Mouse (Mus musculus): ENCODE results near the gene Serinc1. TPM values are rescaled to one million over a fixed set of nuclear protein-coding genes. Genes with fewer than 3 reads are reported as not detected.

Gene Serinc1
- polyA plus RNA-seq, 1 experiment from 2014 or later = 85.6 TPM

DNA sequence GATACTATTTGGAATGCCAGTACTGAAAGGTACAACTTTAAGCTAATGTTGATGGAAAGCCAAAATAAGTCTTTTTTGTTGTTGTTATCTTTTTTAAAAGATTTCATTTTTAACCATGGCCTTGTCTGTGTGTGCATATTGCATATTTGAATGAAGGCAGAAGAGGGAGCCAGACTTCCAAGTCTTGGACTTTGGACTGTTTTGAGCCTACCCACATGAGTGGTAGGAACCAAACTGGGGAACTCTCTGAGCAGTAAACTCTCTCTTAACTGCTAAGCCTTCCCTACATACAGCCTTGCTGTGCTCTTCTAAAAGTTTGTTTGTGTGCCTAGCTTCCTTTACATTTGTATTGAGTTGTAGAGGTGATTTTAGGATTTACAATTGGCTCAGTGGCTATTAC, 43.7 kb downstream of the Serinc1 start:
- Histone ChIP-seq H3K36me3 (ENCODE audit: control insufficient read depth, insufficient read depth) (no peaks in the 10 kb centered on the region), H3K9me3 (replicated peaks; ENCODE audit: control insufficient read depth, low read length) (no peaks in the 10 kb centered on the region), H3K27me3 (ENCODE audit: control insufficient read depth, insufficient read depth, low read depth, low read length) (no peaks in the 10 kb centered on the region), H3K4me3 (ENCODE audit: low read depth, low read length) (no peak overlapping the region), H3K9ac (ENCODE audit: low read depth, low read length) (no peak overlapping the region), H3K27ac (ENCODE audit: low read length) (no peak overlapping the region), H3K4me2 (ENCODE audit: low read depth, low read length) (peak overlapping the region; percentile 32; the same call in 1 of the 2 replicates), H3K4me1 (ENCODE audit: control insufficient read depth, low read depth, low read length) (peaks cover 2% of the 10 kb centered on the region)
- no peak for ATAC-seq (ENCODE audit: low read depth)

GRCm38 (mm10) chr10:57487201-57487600, 45.1 kb downstream of the Serinc1 start:
- Histone ChIP-seq H3K4me2 (ENCODE audit: low read depth, low read length) (peak overlapping the region; percentile 94), H3K4me1 (ENCODE audit: control insufficient read depth, low read depth, low read length) (peaks cover 2% of the 10 kb centered on the region), H3K4me3 (ENCODE audit: low read depth, low read length) (peak overlapping the region; percentile 81), H3K27ac (ENCODE audit: low read length) (no peak overlapping the region), H3K36me3 (ENCODE audit: control insufficient read depth, insufficient read depth) (no peaks in the 10 kb centered on the region), H3K9me3 (replicated peaks; ENCODE audit: control insufficient read depth, low read length) (no peaks in the 10 kb centered on the region), H3K27me3 (ENCODE audit: control insufficient read depth, insufficient read depth, low read depth, low read length) (no peaks in the 10 kb centered on the region), H3K9ac (ENCODE audit: low read depth, low read length) (peak overlapping the region; percentile 80; the same call in 1 of the 2 replicates)
- no peak for ATAC-seq (ENCODE audit: low read depth)
- 5% methylated on average over 8 of the region's 8 CpGs for WGBS (ENCODE audit: insufficient replicate concordance)

DNA sequence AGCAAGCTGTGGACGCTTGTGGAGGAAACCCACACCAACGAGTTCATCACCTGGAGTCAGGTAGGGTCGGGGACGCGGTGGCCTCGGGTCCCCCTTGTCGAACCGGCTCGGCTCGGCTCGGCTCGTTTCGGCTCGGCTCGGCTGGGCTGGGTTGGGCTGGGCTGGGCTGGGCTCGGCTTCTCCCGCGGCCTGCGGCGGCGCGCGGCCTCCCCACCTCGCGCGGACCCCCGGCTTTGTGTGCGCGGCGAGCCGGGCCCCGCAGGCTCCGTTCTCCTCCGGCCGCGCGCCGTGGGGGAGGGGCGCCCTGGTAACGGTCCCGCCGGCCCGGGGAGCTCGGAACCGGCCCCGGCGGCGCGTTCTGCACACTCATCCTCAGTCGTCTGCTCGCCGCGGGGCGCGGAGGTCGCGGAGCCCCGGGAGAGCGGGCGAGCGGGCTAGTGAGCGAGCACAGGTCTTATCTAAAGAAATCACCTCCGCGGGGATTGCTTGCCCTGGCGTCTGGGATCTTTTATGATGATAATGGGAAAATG, 45.7 kb downstream of the Serinc1 start:
- Histone ChIP-seq H3K4me1 (ENCODE audit: control insufficient read depth, low read depth, low read length) (peaks cover 2% of the 10 kb centered on the region), H3K27me3 (ENCODE audit: control insufficient read depth, insufficient read depth, low read depth, low read length) (no peaks in the 10 kb centered on the region), H3K9ac (ENCODE audit: low read depth, low read length) (peak overlapping the region; percentile 80), H3K9me3 (replicated peaks; ENCODE audit: control insufficient read depth, low read length) (no peaks in the 10 kb centered on the region), H3K27ac (ENCODE audit: low read length) (peak overlapping the region; percentile 82), H3K36me3 (ENCODE audit: control insufficient read depth, insufficient read depth) (no peaks in the 10 kb centered on the region), H3K4me3 (ENCODE audit: low read depth, low read length) (peak overlapping the region; percentile 81), H3K4me2 (ENCODE audit: low read depth, low read length) (peak overlapping the region; percentile 94)
- under 1% methylated on average over 63 of the region's 65 CpGs for WGBS (ENCODE audit: insufficient replicate concordance)
- ATAC-seq (ENCODE audit: low read depth) = peak; percentile 61

DNA sequence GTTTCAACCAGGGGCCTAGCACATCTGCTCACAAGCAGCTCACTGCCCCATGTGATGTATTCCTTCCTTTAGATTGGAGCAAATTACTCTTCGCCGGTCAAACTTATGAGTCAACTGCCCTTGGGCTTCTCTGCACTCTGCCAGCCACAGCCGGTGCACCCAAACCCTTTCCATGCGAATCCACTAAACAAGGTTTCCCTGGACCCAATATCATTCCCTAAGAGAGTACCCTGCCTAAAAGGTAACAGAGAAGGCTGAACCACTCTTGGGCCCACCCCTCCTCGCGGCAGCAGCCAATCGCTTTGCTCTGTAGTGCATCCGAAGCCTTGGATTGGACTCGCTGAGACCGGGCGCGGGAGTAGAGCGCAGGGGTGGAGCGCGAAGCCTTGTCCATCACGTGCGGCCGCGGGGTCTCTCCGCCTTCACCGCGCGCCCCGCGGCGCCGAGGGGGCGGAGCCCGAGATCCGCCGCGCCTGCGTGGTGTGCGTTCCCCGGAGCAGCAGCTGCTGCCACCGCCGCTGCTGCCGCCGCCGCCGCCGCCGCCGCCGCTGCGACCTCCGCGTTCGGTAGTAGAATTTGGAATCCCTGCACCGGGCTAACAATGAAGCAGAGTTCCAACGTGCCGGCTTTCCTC, 46.3 kb downstream of the Serinc1 start, which contains the start of gene Hsf2:
Gene Hsf2 (plus strand): TSS at position 478 of the 634 bp plus-strand sequence.
- H3K4me3 ChIP-seq (ENCODE audit: low read depth, low read length) = peak within 1 kb of the TSS; percentile 81
- H3K4me2 ChIP-seq (ENCODE audit: low read depth, low read length) = peak within 1 kb of the TSS; percentile 94
- H3K27ac ChIP-seq (ENCODE audit: low read length) = peak within 1 kb of the TSS; percentile 82
- WGBS (ENCODE audit: insufficient replicate concordance) = 1% methylated on average over 37 of the region's 52 CpGs
- no peaks in the 10 kb centered on the region for H3K36me3 ChIP-seq (ENCODE audit: control insufficient read depth, insufficient read depth)
- no peaks in the 10 kb centered on the region for H3K27me3 ChIP-seq (ENCODE audit: control insufficient read depth, insufficient read depth, low read depth, low read length)
- peaks cover 2% of the 10 kb centered on the region for H3K4me1 ChIP-seq (ENCODE audit: control insufficient read depth, low read depth, low read length)
- H3K9me3 ChIP-seq (replicated peaks; ENCODE audit: control insufficient read depth, low read length) = no peaks in the 10 kb centered on the region
- peak; percentile 99 for ATAC-seq (ENCODE audit: low read depth)
- H3K9ac ChIP-seq (ENCODE audit: low read depth, low read length) = peak within 1 kb of the TSS; percentile 80

- H3K27ac ChIP-seq (ENCODE audit: low read length) = no peak overlapping the region
- H3K36me3 ChIP-seq (ENCODE audit: control insufficient read depth, insufficient read depth) = no peaks in the 10 kb centered on the region
- no peak overlapping the region for H3K4me2 ChIP-seq (ENCODE audit: low read depth, low read length)
- H3K4me3 ChIP-seq (ENCODE audit: low read depth, low read length) = no peak overlapping the region
- H3K9ac ChIP-seq (ENCODE audit: low read depth, low read length) = no peak overlapping the region
- no peak for ATAC-seq (ENCODE audit: low read depth)
- no peaks in the 10 kb centered on the region for H3K27me3 ChIP-seq (ENCODE audit: control insufficient read depth, insufficient read depth, low read depth, low read length)
- H3K9me3 ChIP-seq (replicated peaks; ENCODE audit: control insufficient read depth, low read length) = no peaks in the 10 kb centered on the region
- peaks cover 2% of the 10 kb centered on the region for H3K4me1 ChIP-seq (ENCODE audit: control insufficient read depth, low read depth, low read length)
- WGBS (ENCODE audit: insufficient replicate concordance) = 75% methylated on average over 3 of the region's 3 CpGs
Observed at GRCm38 (mm10) chr10:57484741-57485140, 47.6 kb downstream of the Serinc1 start.

DNA sequence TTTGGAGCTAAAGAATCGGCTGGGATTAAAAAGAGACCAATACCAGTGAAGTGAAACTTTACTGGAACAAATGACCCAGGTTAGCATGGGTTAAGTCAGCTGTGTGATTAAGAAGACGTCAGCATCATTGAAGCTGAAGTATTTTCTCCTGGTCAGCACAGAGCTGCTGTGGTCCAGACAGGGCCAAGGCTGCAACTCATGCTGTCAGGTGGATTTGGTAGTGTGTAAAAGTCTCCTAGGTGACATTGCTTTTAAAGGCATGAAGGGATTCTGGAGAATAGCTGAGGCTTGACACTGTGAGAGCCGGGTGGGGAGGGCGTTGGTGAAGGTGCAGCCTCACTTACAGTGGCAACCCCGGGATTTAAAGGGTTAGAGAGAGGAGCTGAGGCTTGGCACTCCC, 50.6 kb downstream of the Serinc1 start:
- Histone ChIP-seq H3K36me3 (ENCODE audit: control insufficient read depth, insufficient read depth) (no peaks in the 10 kb centered on the region), H3K9me3 (replicated peaks; ENCODE audit: control insufficient read depth, low read length) (no peaks in the 10 kb centered on the region), H3K4me3 (ENCODE audit: low read depth, low read length) (no peak overlapping the region), H3K9ac (ENCODE audit: low read depth, low read length) (no peak overlapping the region), H3K27me3 (ENCODE audit: control insufficient read depth, insufficient read depth, low read depth, low read length) (no peaks in the 10 kb centered on the region), H3K27ac (ENCODE audit: low read length) (no peak overlapping the region), H3K4me2 (ENCODE audit: low read depth, low read length) (no peak overlapping the region), H3K4me1 (ENCODE audit: control insufficient read depth, low read depth, low read length) (no peaks in the 10 kb centered on the region; the same call in none of the 2 replicates)
- no peak for ATAC-seq (ENCODE audit: low read depth)
- WGBS (ENCODE audit: insufficient replicate concordance) = 42% methylated on average over 5 of the region's 5 CpGs

DNA sequence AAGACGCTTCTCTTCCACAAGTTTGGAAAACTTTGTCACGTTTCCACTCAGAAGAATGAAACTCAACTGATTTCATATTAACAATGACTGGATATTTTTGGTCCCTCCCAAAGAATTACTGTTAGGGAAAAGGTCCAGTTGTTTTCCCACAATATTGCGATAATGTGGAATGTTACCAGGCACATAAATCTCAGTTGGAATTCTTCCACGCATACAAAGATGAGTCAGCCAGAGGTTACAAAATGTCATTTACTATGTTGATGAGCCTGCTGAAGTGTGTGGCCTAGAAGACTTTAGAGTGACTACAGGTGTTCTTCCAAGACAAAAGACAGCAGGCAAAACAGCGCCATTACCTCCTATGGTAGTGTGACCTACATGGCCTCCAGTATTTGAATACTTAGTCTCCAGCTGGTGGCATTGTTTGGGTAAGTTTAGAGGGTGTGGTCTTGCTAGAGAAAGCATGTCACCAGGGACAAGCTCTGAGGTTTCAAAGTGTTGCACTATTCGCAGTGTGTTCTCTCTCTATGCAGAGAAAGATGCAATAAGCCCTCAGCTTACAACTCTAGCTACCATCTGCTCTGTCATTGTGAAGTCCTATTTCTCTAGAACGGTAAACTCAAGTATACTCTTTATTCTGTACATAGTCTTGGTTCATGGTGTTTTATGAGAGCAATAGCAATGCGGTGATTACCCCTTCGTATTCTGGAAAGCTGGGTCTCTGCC, 55.0 kb downstream of the Serinc1 start:
- Histone ChIP-seq H3K4me3 (ENCODE audit: low read depth, low read length) (no peak overlapping the region), H3K36me3 (ENCODE audit: control insufficient read depth, insufficient read depth) (no peaks in the 10 kb centered on the region), H3K9me3 (replicated peaks; ENCODE audit: control insufficient read depth, low read length) (no peaks in the 10 kb centered on the region), H3K27ac (ENCODE audit: low read length) (no peak overlapping the region), H3K4me2 (ENCODE audit: low read depth, low read length) (no peak overlapping the region), H3K9ac (ENCODE audit: low read depth, low read length) (no peak overlapping the region), H3K27me3 (ENCODE audit: control insufficient read depth, insufficient read depth, low read depth, low read length) (no peaks in the 10 kb centered on the region), H3K4me1 (ENCODE audit: control insufficient read depth, low read depth, low read length) (no peaks in the 10 kb centered on the region)
- ATAC-seq (ENCODE audit: low read depth) = no peak
- 69% methylated on average over 9 of the region's 9 CpGs for WGBS (ENCODE audit: insufficient replicate concordance)

Data from liver, embryonic 16.5 days (tissue).